Mouse (Mus musculus) cerebellum, adult 11-12 months (tissue): ENCODE data around the gene Rergl.

Source experiments
- DNase-seq: peaks from one replicate; pipeline ENCODE4 v3.0.0; 2022

The Rergl gene

DNA sequence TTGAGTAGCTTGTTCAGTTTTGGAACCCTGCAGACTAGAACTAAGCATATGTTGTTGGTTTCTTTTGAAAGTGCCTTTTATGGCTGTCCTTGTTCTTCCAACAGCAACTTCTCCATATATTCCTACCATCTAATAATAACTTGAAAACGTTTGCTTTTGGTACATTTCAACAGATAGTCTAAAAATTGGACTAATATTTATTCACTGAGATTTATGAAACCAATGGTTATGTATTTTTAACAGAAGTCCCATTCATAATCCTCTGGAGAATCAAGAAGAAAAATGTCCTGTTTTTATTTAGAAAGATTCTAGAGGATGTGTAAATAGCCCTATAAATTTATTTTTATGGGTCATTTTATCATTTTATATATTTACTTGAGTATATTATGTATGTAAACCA lies at the start of gene Rergl:
Gene Rergl, minus strand, starts transcription at position 101 of the 400 bp plus-strand sequence.
- no peak for DNase-seq

DNA sequence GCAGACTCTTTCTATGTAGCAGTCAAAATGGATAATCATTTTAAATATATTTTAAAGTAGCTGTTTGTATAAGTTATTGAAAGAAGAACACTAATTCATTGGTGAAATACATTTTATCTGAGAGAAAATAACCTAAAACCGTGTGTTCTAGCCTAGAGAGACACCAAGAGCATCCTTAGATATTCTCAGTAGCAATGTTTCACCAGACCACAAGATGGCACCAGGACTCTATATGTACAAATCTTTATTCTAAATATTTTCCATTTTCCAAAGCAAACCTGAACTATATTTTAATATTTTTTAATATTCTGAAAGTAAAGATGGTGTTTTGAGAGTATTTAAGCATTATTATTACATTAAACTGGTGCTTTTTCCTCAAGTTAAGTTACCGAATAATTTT lies 36.7 kb upstream of the Rergl start:
- no peak for DNase-seq

DNA sequence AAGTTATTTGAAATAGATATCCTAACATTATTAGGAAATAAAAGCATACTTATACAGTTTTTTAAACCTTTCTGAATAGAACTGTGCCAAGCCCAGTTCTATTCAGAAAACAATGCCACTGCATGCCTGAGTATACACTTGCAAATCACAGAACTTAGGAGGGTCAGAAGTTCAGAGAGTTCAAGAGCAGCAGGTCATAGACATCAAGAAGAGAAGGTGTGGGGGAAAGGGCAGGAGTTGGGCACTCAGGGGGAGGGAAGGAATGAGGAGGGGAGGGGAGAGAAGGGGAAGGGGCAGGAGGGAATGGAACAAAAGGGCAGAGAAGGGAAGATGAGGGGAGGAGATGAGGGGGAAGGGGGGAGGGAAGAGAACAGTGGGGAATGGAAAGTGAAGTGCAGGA lies 23.6 kb upstream of the Rergl start:
- no peak for DNase-seq

DNA sequence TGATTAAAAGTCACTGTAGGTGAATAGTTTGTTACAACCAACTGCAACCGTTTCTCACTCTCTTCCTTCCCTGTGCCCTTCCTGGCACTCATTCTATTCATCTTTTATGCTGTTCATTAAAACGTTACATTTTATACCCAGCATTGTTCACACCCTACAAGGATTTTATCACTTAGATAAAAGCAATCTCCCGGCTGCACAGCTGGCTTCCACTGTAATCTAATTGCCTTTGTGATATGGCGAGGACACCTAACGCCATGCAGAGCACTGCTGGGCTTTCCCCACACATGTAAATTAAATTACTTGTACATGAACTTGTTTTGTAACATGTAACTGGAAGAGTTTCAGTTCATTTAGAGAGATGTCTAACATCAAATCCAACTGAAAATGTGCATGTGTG lies 22.5 kb upstream of the Rergl start:
- no peak for DNase-seq

DNA sequence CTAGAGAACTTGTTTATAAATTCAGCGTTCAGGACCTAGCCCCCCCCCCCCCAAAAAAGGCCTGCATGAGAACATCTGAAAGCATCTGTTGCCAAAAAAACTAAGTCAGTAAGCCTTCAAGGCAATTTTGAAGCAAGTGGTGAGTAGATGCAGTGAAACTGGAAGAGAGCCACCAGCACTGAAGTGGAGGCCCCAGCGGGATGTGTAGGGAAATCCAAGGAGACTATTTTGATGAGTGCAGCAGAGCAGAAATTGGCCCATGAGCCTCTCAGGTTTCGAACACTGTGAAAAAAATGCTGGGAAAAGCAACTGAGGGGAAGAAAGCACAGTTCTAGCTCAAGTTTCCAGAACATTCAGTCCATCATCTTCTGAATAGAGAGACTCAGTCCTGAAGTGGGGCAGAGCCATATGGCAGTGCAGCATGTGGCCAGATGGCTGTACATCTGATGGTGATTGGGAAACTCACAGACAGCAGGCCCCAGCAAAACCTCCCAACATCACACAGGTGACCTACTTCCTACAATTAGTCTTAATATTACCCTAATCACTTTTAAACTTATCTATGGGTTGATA lies 13.2 kb upstream of the Rergl start:
- peak; percentile 62 for DNase-seq

DNA sequence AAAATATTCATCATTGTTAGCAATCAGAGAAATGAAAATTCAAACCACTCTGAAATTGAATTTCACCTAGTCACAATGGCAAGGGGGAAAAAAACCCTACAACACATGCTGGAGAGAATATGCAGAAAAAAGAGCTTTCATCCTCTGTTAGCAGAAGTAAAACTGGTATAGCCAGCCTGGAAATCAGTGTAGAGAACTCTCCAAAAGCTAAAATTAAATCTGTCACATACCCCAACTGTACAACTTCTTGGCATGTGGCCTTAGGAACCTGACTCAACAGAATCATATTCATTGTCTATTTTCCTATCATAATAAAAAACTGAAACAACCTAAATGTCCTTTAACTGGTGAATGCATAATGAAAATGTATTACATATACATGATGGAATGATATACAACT lies 22.0 kb downstream of the Rergl start:
- no peak for DNase-seq

DNA sequence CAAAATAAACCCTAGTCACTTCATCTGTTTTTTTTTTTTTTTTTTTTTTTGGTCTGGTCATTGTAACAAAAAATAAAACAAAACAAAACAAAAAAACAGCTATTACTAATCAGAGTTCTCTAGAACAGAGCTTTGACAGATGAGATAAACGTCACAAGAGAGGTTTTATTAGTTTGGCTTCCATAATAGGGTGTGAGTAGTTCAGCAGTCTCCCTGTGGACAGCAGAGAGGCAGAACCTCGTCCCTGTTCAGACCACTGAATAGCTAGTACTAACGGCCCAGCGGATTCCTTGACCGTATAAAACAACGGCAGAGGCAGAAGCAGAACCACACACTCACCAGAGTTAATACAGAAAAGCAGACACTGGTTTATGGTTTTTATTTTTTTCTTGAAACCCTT lies 36.8 kb downstream of the Rergl start:
- no peak for DNase-seq

DNA sequence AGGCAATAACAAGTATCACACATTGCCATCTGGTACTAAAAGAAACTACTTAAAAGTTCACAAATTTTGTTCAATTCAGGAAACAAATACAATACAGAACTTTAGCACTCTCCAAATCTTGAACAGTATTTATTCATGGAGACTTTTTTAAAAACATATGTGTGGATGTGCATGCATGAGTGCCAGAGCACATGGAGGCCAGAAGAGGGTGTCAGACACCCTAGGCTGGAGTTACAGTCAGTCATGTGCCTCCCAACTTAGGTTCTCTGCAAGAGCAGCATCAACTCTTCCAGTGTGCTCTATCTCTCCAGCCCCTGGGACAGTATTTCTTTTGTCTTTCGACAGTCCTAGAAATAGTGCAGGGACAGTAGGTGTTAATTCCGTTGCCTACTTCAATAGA lies 37.5 kb downstream of the Rergl start:
- no peak for DNase-seq

DNA sequence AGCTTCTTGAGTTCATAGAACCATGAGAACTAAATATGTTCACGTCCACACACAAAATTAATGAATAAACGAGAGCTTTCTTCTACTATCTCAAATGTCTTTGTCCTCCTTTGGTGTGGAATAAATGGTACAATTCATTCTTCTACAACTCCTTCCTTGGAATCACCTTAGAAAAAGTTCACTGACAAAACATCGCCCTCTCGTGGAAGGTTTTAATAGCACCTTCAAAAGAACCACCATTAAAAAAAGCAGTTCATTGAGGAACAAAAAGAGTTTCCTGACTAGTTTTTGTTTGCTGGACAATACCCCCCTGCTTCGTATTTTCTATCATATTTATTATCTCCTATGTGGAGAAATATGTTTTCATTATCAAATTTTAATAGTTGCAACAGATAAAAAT lies 40.7 kb downstream of the Rergl start:
- no peak for DNase-seq

DNA sequence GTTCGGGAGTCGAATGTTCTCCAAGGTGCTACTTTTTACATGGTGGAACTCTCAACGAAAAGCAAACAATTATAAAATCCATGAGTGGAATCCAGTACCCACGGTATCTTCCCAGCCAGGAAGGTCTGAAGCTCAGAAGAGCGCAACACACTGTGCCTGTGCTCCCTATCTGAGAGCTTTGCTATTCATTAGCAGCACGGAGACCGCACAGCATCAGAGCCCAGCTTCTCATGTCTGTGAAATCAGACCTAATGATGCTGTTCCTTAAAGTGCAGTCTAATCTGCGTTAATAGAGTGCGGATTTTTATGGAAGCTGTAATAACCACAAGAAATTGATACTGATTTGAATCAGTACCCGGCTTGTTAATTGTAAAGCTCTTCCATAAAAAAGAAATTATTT lies 41.3 kb downstream of the Rergl start:
- DNase-seq = no peak

DNA sequence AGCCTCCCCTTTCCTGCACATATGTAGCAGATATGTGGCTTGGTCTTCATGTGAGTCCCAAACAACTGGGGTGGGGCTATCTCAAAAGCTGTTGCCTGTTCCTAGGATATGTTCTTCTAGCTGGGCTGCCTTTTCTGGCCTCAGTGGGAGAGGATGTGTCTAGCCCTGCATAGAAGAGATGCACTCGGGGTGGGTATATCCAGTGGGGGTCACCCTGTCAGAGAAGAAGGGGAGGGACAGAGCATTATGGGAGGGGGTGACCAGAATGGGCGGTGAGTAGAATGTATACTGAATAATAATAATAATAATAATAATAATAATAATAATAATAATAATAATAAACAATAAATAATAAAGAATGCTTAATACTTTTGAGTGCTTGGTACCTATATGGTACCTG lies 57.8 kb downstream of the Rergl start:
- DNase-seq = no peak
